Mouse (Mus musculus) neural tube, embryonic 11.5 days (tissue): ENCODE results near the gene Rap1gap2. TPM values are rescaled to one million over a fixed set of nuclear protein-coding genes. Genes with fewer than 3 reads are reported as not detected.

Source experiments
- ATAC-seq: fragments of 200-750 bp; cut with Nextera tagmentation; 2 replicates; pipeline ENCODE4 v1.8.0; 2017; ENCODE audit warnings: moderate number of reproducible peaks, mild to moderate bottlenecking, moderate TSS enrichment, moderate library complexity; ENCODE audit not compliant: insufficient read depth, low FRiP score, low TSS enrichment
- DNase-seq: peaks from one replicate; pipeline ENCODE4 v3.0.0-alpha.2; 2015; ENCODE audit warnings: low spot score
- H3K27ac ChIP-seq: fragments of 300-500 bp; sonication (generic); 2 replicates; pipeline ENCODE4 v1.5.1; 2014; ENCODE audit warnings: low read depth, mild to moderate bottlenecking, low read length
- H3K27me3 ChIP-seq: fragments of 300-500 bp; sonication (generic); 2 replicates; pipeline ENCODE4 v1.6.1; 2014; ENCODE audit warnings: mild to moderate bottlenecking, low read length, mixed read lengths; ENCODE audit not compliant: control insufficient read depth, insufficient read depth
- H3K36me3 ChIP-seq: fragments of 300-500 bp; sonication (generic); 2 replicates; pipeline ENCODE4 v1.6.1; 2014; ENCODE audit warnings: mild to moderate bottlenecking, low read length, moderate library complexity, mixed read lengths; ENCODE audit not compliant: control insufficient read depth, insufficient read depth
- H3K4me1 ChIP-seq: fragments of 300-500 bp; sonication (generic); 2 replicates; pipeline ENCODE4 v1.6.1; 2014; ENCODE audit warnings: low read length, mixed read lengths; ENCODE audit not compliant: control insufficient read depth, insufficient read depth
- H3K4me2 ChIP-seq: fragments of 300-500 bp; sonication (generic); 2 replicates; pipeline ENCODE4 v1.6.1; 2014; ENCODE audit warnings: low read depth, mild to moderate bottlenecking, moderate library complexity
- H3K4me3 ChIP-seq: fragments of 300-500 bp; sonication (generic); 2 replicates; pipeline ENCODE4 v1.5.1; 2014; ENCODE audit warnings: low read depth, low read length
- H3K9ac ChIP-seq: fragments of 300-500 bp; sonication (generic); 2 replicates; pipeline ENCODE4 v1.6.1; 2014; ENCODE audit warnings: mild to moderate bottlenecking, low read length
- H3K9me3 ChIP-seq: fragments of 300-500 bp; sonication (generic); 2 replicates; pipeline ENCODE4 v1.6.1; 2016; ENCODE audit warnings: low read length; ENCODE audit not compliant: control insufficient read depth
- WGBS: fragments of 180-500 bp; shearing (Covaris S2); extraction: QIAGEN DNeasy Blood & Tissue Kit; methylation state at CpG from one replicate; pipeline ENCODE4 v1.1.7; 2014; 5-methylcytosine and 5-hydroxymethylcytosine counted together
- polyA plus RNA-seq: library from polyadenylated mRNA; unstranded; fragments of >200 nt; fragmentation: Nextera tagmentation; extraction: Ambion mirVana; gene quantifications from 2 replicates; pipeline ENCODE4 v1.2.1, GENCODE M21; 2014

Gene Rap1gap2
- polyA plus RNA-seq, 1 experiment from 2014 or later: 3.3 TPM

GRCm38 (mm10) chr11:74485435-74486217, 125.1 kb downstream of the Rap1gap2 start:
- ATAC-seq (no peak), DNase-seq (no peak)
- no peak overlapping the region for H3K4me2 ChIP-seq
- H3K27me3 ChIP-seq: no peaks in the 10 kb centered on the region
- H3K4me1 ChIP-seq: no peaks in the 10 kb centered on the region
- no peaks in the 10 kb centered on the region for H3K36me3 ChIP-seq
- H3K9me3 ChIP-seq: no peaks in the 10 kb centered on the region
- no peak overlapping the region for H3K4me3 ChIP-seq
- H3K9ac ChIP-seq: no peak overlapping the region
- no peak overlapping the region for H3K27ac ChIP-seq
- 81% methylated on average over 7 of the region's 7 CpGs for WGBS

- no peak overlapping the region for H3K9ac ChIP-seq
- 82% methylated on average over 5 of the region's 5 CpGs for WGBS
These were observed 126.8 kb downstream of the Rap1gap2 start for GRCm38 (mm10) chr11:74483871-74484270.

GRCm38 (mm10) chr11:74483153-74483817, 127.4 kb downstream of the Rap1gap2 start:
- DNase-seq: no peak
- WGBS: 91% methylated on average over 6 of the region's 6 CpGs
- Histone ChIP-seq H3K9ac (no peak overlapping the region), H3K9me3 (no peaks in the 10 kb centered on the region), H3K4me1 (no peaks in the 10 kb centered on the region), H3K27me3 (no peaks in the 10 kb centered on the region), H3K4me3 (no peak overlapping the region), H3K36me3 (no peaks in the 10 kb centered on the region), H3K27ac (no peak overlapping the region), H3K4me2 (no peak overlapping the region)
- ATAC-seq: no peak

More at GRCm38 (mm10) chr11:74483871-74484270, 126.8 kb downstream of the Rap1gap2 start:
- DNase-seq (no peak), ATAC-seq (no peak)
- no peaks in the 10 kb centered on the region for H3K9me3 ChIP-seq
- no peaks in the 10 kb centered on the region for H3K36me3 ChIP-seq
- H3K27me3 ChIP-seq: no peaks in the 10 kb centered on the region
- no peak overlapping the region for H3K27ac ChIP-seq
- no peak overlapping the region for H3K4me2 ChIP-seq
- H3K4me1 ChIP-seq: no peaks in the 10 kb centered on the region
- no peak overlapping the region for H3K4me3 ChIP-seq

DNA sequence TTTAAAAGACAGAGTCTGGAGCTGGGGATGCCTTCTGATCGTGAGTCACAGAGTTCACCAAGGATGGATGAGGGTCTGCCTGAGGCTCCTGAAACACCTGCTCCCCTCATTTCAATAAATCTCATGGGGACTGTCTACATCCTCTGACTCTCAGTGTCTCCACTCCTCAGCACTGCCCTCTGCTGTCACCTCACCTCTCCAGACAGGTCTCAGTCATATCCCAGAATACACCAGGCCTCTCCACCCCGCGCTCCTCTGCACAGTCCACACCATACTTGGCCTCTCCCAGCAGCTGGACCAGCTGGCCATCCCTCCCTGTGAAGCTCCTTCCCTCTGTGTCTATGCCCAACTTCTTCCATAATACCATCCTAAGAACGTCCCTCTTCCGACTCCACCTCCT, 128.9 kb downstream of the Rap1gap2 start:
- WGBS: 70% methylated on average over 5 of the region's 5 CpGs
- Histone ChIP-seq H3K4me3 (no peak overlapping the region), H3K4me1 (no peaks in the 10 kb centered on the region), H3K36me3 (no peaks in the 10 kb centered on the region), H3K27ac (no peak overlapping the region), H3K9ac (no peak overlapping the region), H3K9me3 (no peaks in the 10 kb centered on the region), H3K4me2 (no peak overlapping the region), H3K27me3 (no peaks in the 10 kb centered on the region)
- no peak; the same call in 1 of the 2 replicates for ATAC-seq
- DNase-seq: no peak

GRCm38 (mm10) chr11:74479715-74480289, 130.9 kb downstream of the Rap1gap2 start:
- H3K9ac ChIP-seq: no peak overlapping the region
- H3K4me1 ChIP-seq: no peaks in the 10 kb centered on the region
- ATAC-seq (no peak), DNase-seq (no peak)
- no peak overlapping the region for H3K27ac ChIP-seq
- H3K27me3 ChIP-seq: no peaks in the 10 kb centered on the region
- WGBS: 88% methylated on average over 5 of the region's 5 CpGs
- no peak overlapping the region for H3K4me2 ChIP-seq
- H3K36me3 ChIP-seq: no peaks in the 10 kb centered on the region
- H3K4me3 ChIP-seq: no peak overlapping the region
- no peaks in the 10 kb centered on the region for H3K9me3 ChIP-seq

DNA sequence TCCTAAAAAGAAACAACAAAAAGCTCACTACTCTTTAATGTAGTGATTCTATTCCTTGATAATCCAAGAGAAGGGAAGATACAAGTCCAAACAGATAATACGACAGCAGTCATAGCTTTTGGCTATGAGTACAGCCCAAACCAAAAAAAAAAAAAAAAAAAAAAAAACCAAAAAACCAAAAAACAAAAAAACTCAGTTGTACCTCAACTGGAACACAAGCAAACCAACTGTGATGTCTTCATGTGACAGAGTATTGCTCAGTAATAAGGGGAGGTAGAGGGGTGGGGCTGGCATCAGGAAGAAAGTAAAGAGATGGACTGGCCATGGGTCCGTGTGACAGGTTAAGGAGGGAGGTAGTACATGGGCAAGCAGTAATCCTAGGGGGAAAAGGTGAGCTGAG, 131.8 kb downstream of the Rap1gap2 start:
- H3K9me3 ChIP-seq: no peaks in the 10 kb centered on the region
- no peaks in the 10 kb centered on the region for H3K27me3 ChIP-seq
- no peaks in the 10 kb centered on the region for H3K4me1 ChIP-seq
- no peak overlapping the region for H3K27ac ChIP-seq
- no peak for ATAC-seq
- 90% methylated on average over 2 of the region's 2 CpGs for WGBS
- H3K4me3 ChIP-seq: no peak overlapping the region
- H3K36me3 ChIP-seq: no peaks in the 10 kb centered on the region
- DNase-seq: no peak
- H3K4me2 ChIP-seq: no peak overlapping the region
- no peak overlapping the region for H3K9ac ChIP-seq

DNA sequence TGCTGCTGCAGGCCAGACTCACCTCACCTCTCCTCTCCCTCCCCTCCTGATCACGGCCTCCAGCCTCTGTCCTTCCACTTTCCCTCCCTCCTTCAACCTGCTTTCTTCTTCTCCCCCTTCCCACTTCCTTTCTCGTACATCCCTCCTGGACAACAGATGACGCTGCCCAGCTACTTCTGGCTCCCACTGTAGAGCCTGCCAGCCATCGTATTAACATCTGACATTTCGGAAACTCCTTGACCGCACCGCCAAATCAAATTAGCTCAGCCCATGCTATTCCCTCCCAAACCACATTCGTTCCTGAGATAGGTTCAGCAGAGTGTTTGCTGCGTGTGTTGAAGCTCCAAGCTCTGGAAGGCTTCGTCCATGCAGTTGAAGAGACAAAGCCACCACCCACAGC, 138.0 kb downstream of the Rap1gap2 start:
- DNase-seq: no peak
- Histone ChIP-seq H3K4me3 (no peak overlapping the region), H3K27me3 (no peaks in the 10 kb centered on the region), H3K27ac (no peak overlapping the region), H3K4me2 (no peak overlapping the region), H3K9me3 (no peaks in the 10 kb centered on the region), H3K36me3 (no peaks in the 10 kb centered on the region), H3K4me1 (no peaks in the 10 kb centered on the region), H3K9ac (no peak overlapping the region)
- WGBS: 82% methylated on average over 10 of the region's 10 CpGs
- no peak for ATAC-seq

GRCm38 (mm10) chr11:74468195-74468594, 142.5 kb downstream of the Rap1gap2 start:
- H3K36me3 ChIP-seq: no peaks in the 10 kb centered on the region
- H3K4me1 ChIP-seq: no peaks in the 10 kb centered on the region
- no peak overlapping the region for H3K9ac ChIP-seq
- no peaks in the 10 kb centered on the region for H3K9me3 ChIP-seq
- peak; percentile 22 for DNase-seq
- H3K4me3 ChIP-seq: no peak overlapping the region
- H3K27ac ChIP-seq: no peak overlapping the region
- no peak overlapping the region for H3K4me2 ChIP-seq
- no peak for ATAC-seq
- H3K27me3 ChIP-seq: no peaks in the 10 kb centered on the region
- 51% methylated on average over 6 of the region's 6 CpGs for WGBS
